Mouse (Mus musculus): ENCODE measurements around the gene Gm3558. TPM values are rescaled to one million over a fixed set of nuclear protein-coding genes. Genes with fewer than 3 reads are reported as not detected.
"Not testable (repeated sequence)": the region's sequence is repeated elsewhere in the genome, so short reads cannot be mapped to it uniquely, and the experiment has no call there.

The Gm3558 gene
- polyA plus RNA-seq (2011; ENCODE audit: insufficient read depth, insufficient read length, low read depth, missing spikeins) = 0.46 and 1.2 TPM in 2 replicates

DNA sequence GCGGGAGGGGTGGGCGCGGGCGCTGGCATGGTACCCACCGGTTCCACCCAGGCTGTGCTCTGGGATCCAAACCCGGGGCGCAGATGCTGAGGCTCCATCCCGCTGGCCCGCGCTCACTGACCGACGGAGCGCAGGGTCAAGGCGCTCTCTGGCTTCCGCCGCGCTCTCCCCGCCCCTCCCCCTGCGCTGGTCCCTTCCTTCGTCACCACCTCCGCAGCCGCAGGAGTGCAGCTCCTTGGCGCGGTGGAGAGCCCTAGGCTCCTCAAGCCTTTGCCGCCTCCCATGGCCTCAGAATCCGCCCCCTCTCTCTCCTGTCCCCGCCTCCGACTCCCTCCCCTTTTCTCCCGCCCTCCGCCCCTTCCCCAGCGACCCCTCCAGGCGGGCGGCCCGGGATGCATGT, at the start of gene Gm3558:
TSS of gene Gm3558 (minus strand) at position 185 of the 400 bp plus-strand sequence.
- not testable (repeated sequence) for H3K27me3 ChIP-seq (ENCODE audit: control insufficient read depth, insufficient read depth, low read length, poor library complexity, severe bottlenecking); H3K27ac ChIP-seq (ENCODE audit: insufficient read depth, low read length); H3K9me3 ChIP-seq (replicated peaks; ENCODE audit: control insufficient read depth, insufficient read depth, low read length, poor library complexity, severe bottlenecking); H3K4me1 ChIP-seq (ENCODE audit: control insufficient read depth, insufficient read depth, low read length); H3K36me3 ChIP-seq (ENCODE audit: control insufficient read depth, insufficient read depth, low read length, poor library complexity, severe bottlenecking)
- Histone ChIP-seq H3K9ac (ENCODE audit: low read depth, poor library complexity, severe bottlenecking) (peak within 1 kb of the TSS; percentile 26; the same call in 1 of the 2 replicates), H3K4me3 (ENCODE audit: low read depth, low read length) (peak within 1 kb of the TSS; percentile 62)

DNA sequence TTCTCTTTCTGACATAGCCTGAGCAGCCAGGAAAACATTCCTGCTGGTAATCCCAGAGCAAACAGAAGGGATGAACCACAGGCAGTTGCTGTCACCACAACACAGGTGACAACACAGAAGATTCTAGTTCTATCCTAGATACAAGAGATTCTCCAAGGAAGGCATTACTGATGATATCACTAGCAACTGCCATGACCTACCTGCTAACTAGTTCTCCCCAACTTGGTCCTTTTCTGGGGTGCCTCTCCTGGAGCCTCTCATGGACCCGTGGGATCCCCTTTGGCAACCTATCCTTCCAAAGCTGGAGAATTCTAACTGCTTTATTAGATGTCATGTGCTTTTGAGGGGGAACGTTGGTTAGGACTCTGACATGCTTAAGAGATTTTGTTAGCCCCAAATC, 27.1 kb upstream of the Gm3558 start, which contains the start of gene Gm10338:
TSS of gene Gm10338 (minus strand) at position 101 of the 400 bp plus-strand sequence.
- H3K36me3 ChIP-seq (ENCODE audit: control insufficient read depth, insufficient read depth, low read length, poor library complexity, severe bottlenecking); H3K9ac ChIP-seq (ENCODE audit: low read depth, poor library complexity, severe bottlenecking); H3K27me3 ChIP-seq (ENCODE audit: control insufficient read depth, insufficient read depth, low read length, poor library complexity, severe bottlenecking); H3K27ac ChIP-seq (ENCODE audit: insufficient read depth, low read length); H3K4me3 ChIP-seq (ENCODE audit: low read depth, low read length); H3K9me3 ChIP-seq (replicated peaks; ENCODE audit: control insufficient read depth, insufficient read depth, low read length, poor library complexity, severe bottlenecking); H3K4me1 ChIP-seq (ENCODE audit: control insufficient read depth, insufficient read depth, low read length): not testable (repeated sequence)

DNA sequence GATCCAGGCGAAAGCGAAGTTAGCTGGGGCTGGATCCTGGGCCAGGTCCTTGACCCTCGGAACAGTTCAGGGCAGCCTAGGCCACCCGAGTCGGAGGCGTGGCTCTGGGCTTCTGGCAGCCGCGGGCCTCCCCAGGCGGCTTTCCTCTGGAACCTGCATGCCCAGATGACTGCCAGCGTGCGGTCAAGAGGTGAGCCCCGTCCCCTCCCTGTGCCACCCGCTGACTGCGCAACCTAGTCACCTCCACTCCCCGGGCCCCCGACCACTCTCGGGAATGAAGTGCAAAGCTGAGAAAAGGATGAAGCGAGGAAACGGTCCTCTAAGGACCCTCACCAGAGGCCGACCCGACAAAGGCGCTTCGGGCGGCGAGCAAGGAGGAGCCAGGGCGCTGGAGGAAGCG, 476 bp downstream of the Gm3558 start:
- not testable (repeated sequence) for H3K27me3 ChIP-seq (ENCODE audit: control insufficient read depth, insufficient read depth, low read length, poor library complexity, severe bottlenecking); H3K9me3 ChIP-seq (replicated peaks; ENCODE audit: control insufficient read depth, insufficient read depth, low read length, poor library complexity, severe bottlenecking); H3K36me3 ChIP-seq (ENCODE audit: control insufficient read depth, insufficient read depth, low read length, poor library complexity, severe bottlenecking); H3K4me1 ChIP-seq (ENCODE audit: control insufficient read depth, insufficient read depth, low read length); H3K27ac ChIP-seq (ENCODE audit: insufficient read depth, low read length)
- peak overlapping the region; percentile 62 for H3K4me3 ChIP-seq (ENCODE audit: low read depth, low read length)
- H3K9ac ChIP-seq (ENCODE audit: low read depth, poor library complexity, severe bottlenecking) = peak overlapping the region; percentile 26; the same call in 1 of the 2 replicates

DNA sequence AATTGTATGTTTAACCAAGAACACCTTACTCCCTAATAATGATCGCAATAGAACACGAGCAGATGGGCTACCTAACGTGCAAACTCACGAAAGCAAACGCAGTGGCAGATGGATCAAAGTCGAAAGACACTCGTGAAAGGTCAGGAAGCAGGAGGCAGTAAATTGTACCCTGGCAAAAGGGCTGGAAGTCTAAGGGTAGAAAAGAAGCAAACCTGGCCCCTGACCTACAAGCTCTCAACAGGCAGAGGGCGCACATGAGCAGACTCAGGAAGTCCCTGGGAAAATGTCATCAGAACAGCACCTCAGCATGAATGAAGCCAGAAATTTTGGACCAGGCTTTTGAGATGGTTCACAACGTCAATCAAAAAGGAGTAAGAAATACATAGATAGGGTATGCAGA, 1.1 kb downstream of the Gm3558 start:
- not testable (repeated sequence) for H3K27ac ChIP-seq (ENCODE audit: insufficient read depth, low read length); H3K36me3 ChIP-seq (ENCODE audit: control insufficient read depth, insufficient read depth, low read length, poor library complexity, severe bottlenecking); H3K4me1 ChIP-seq (ENCODE audit: control insufficient read depth, insufficient read depth, low read length); H3K27me3 ChIP-seq (ENCODE audit: control insufficient read depth, insufficient read depth, low read length, poor library complexity, severe bottlenecking); H3K9me3 ChIP-seq (replicated peaks; ENCODE audit: control insufficient read depth, insufficient read depth, low read length, poor library complexity, severe bottlenecking); H3K9ac ChIP-seq (ENCODE audit: low read depth, poor library complexity, severe bottlenecking); H3K4me3 ChIP-seq (ENCODE audit: low read depth, low read length)

Other genes with a start within 250 kb of the Gm3558 start
- not detected in 2 replicates for gene Gm5797, start 236.2 kb downstream of the Gm3558 start, polyA plus RNA-seq (2011; ENCODE audit: insufficient read depth, insufficient read length, low read depth, missing spikeins)
- gene Gm8374, start 203.4 kb downstream of the Gm3558 start, polyA plus RNA-seq (2011; ENCODE audit: insufficient read depth, insufficient read length, low read depth, missing spikeins) = not detected in 2 replicates
- not detected in 2 replicates for gene Gm3755, start 117.6 kb downstream of the Gm3558 start, polyA plus RNA-seq (2011; ENCODE audit: insufficient read depth, insufficient read length, low read depth, missing spikeins)
- gene Gm3752, start 84.8 kb downstream of the Gm3558 start, polyA plus RNA-seq (2011; ENCODE audit: insufficient read depth, insufficient read length, low read depth, missing spikeins) = 0.62 and 0.73 TPM in 2 replicates
- gene Gm10338, start 27.0 kb upstream of the Gm3558 start, polyA plus RNA-seq (2011; ENCODE audit: insufficient read depth, insufficient read length, low read depth, missing spikeins) = not detected in 2 replicates
- not detected in 2 replicates for gene Gm10128, start 75.4 kb upstream of the Gm3558 start, polyA plus RNA-seq (2011; ENCODE audit: insufficient read depth, insufficient read length, low read depth, missing spikeins)
- not detected in 2 replicates for gene Gm26661, start 223.0 kb upstream of the Gm3558 start, polyA plus RNA-seq (2011; ENCODE audit: insufficient read depth, insufficient read length, low read depth, missing spikeins)
- gene Flnb, start 249.4 kb upstream of the Gm3558 start, polyA plus RNA-seq (2011; ENCODE audit: insufficient read depth, insufficient read length, low read depth, missing spikeins) = 326 and 328 TPM in 2 replicates

Data from ES-Bruce4 (cell line).